Mouse (Mus musculus) retina, postnatal 1 day (tissue): ENCODE data around the gene Cyp2c66.
"Not testable (repeated sequence)": the region's sequence is repeated elsewhere in the genome, so short reads cannot be mapped to it uniquely, and the experiment has no call there.

ENCODE experiments used
- DNase-seq: peaks from one replicate; pipeline ENCODE4 v3.0.0-alpha.2; 2012

Cyp2c66 gene

GRCm38 (mm10) chr19:39113644-39114043, at the start of gene Cyp2c66:
Gene Cyp2c66 (plus strand): TSS chr19:39113898.
- no peak for DNase-seq

DNA sequence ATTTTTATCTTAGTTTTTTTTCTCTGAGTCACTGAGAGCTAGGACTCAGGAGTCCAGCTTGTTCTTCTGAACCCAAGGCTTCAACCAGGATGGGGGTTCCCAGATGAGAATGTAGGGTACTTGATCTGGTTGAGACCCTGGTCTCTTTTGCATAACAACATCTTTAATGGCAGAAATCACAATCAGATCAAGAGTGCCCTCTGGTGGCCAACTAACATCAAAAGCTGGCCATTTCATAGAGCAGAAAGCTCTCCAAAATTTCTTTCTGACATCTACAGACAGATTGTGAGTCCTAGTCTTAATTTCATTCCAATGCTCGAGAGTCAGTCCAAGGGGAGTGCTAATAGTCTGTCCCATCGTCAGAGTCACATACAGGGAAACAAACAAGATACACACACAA, 14.9 kb upstream of the Cyp2c66 start:
- DNase-seq = peak; percentile 0

GRCm38 (mm10) chr19:39156836-39157235, 43.1 kb downstream of the Cyp2c66 start:
- DNase-seq = not testable (repeated sequence)
